Mouse (Mus musculus) stomach, postnatal 0 days (tissue): ENCODE measurements at regions not wholly inside any gene's neighbourhood (a gene's known extent, or its start where the extent isn't known, plus 50 kb on each side); places are given as distances from the start of the nearest gene placed in this dataset.

Experiments used
- CTCF ChIP-seq: IDR thresholded peaks from 2 replicates; pipeline ENCODE4 v1.5.1; 2016; ENCODE audit warnings: antibody characterized with exemption, low read depth, mild to moderate bottlenecking, moderate library complexity
- EP300 ChIP-seq: optimal IDR thresholded peaks from 2 replicates; pipeline ENCODE3; 2016; ENCODE audit warnings: antibody characterized with exemption

- TF ChIP-seq EP300 (no peak), CTCF (no peak)
These were observed 2711.9 kb upstream of the 5930422O12Rik start for GRCm38 (mm10) chr8:30716643-30717042.
